Mouse (Mus musculus): ENCODE data around the gene Tbl3.
"Not testable (repeated sequence)": the region's sequence is repeated elsewhere in the genome, so short reads cannot be mapped to it uniquely, and the experiment has no call there.

DNA sequence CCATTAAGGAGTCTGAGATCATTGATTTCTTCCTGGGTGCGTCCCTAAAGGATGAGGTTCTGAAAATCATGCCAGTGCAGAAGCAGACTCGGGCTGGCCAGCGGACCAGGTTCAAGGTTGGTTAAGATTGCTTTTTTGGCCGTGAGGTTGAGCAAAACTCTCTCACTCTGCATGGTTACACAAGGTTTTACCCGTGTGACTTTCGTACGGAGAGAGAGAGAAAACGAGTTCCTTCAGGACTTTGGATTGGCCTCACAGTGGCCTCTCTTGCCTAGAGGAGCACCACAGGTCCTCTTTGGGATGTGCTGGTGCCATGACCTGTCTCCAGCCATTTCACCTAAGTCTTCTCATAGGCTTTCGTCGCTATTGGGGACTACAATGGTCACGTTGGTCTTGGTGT lies 13.2 kb upstream of the Tbl3 start:
- TF ChIP-seq CTCF, EP300 (IDR thresholded peaks at IDR 0.05; ENCODE audit: low read depth): not testable (repeated sequence)

Measured in liver, embryonic 14.5 days (tissue).